Mouse (Mus musculus) myocyte (in vitro differentiated cells): ENCODE measurements around the gene Tmco1. TPM values are rescaled to one million over a fixed set of nuclear protein-coding genes. Genes with fewer than 3 reads are reported as not detected.

Experiments used
- H3K27me3 ChIP-seq: one replicate; pipeline ENCODE4 v1.6.1; 2011; ENCODE audit not compliant: control insufficient read depth, insufficient read depth, insufficient read length
- H3K36me3 ChIP-seq: one replicate; pipeline ENCODE4 v1.6.1; 2011; ENCODE audit not compliant: control insufficient read depth, insufficient read depth
- H3K4me2 ChIP-seq: one replicate; pipeline ENCODE4 v1.6.1; 2011; ENCODE audit warnings: low read depth, control low read depth
- H3K4me3 ChIP-seq: one replicate; pipeline ENCODE4 v1.5.1; 2011; ENCODE audit warnings: mild to moderate bottlenecking, control low read depth, moderate library complexity
- H3K79me2 ChIP-seq: one replicate; pipeline ENCODE4 v1.6.1; 2011; ENCODE audit not compliant: control insufficient read depth, insufficient read depth
- H3ac ChIP-seq: one replicate; pipeline ENCODE4 v1.6.1; 2011; ENCODE audit not compliant: control insufficient read depth, insufficient read length
- CEBPB ChIP-seq: IDR thresholded peaks from 2 replicates; pipeline ENCODE4 v1.6.1; 2011; ENCODE audit warnings: mild to moderate bottlenecking, moderate library complexity; ENCODE audit not compliant: poor library complexity, insufficient read depth, severe bottlenecking
- E2F4 ChIP-seq: IDR thresholded peaks from one replicate; pipeline ENCODE4 v1.6.1; 2011; ENCODE audit warnings: mild to moderate bottlenecking, control low read depth, moderate library complexity; ENCODE audit not compliant: insufficient read depth
- MAX ChIP-seq: IDR thresholded peaks from one replicate; pipeline ENCODE4 v1.6.1; 2011; ENCODE audit warnings: low read depth, mild to moderate bottlenecking, control low read depth
- MYOD1 ChIP-seq, 3 experiments: IDR thresholded peaks; one replicate each; pipeline ENCODE4 v1.6.1; 2011; ENCODE audit warnings: control low read depth in 2 of 3, low read depth in 2 of 3, mild to moderate bottlenecking in 2 of 3, moderate library complexity in 1 of 3; ENCODE audit not compliant: insufficient read length in 2 of 3, control insufficient read depth in 1 of 3
- MYOG ChIP-seq, 3 experiments: IDR thresholded peaks; one replicate each; pipeline ENCODE4 v1.6.1; 2011; ENCODE audit warnings: control low read depth in 2 of 3, low read depth in 2 of 3, mild to moderate bottlenecking in 2 of 3; ENCODE audit not compliant: insufficient read length in 2 of 3, control insufficient read depth in 1 of 3, insufficient read depth in 1 of 3
- POLR2A ChIP-seq: IDR thresholded peaks from one replicate; pipeline ENCODE4 v1.6.1; 2011; ENCODE audit warnings: low read depth, mild to moderate bottlenecking, control low read depth, moderate library complexity; ENCODE audit not compliant: insufficient read length
- POLR2AphosphoS2 ChIP-seq: IDR thresholded peaks from one replicate; pipeline ENCODE4 v1.6.1; 2011; ENCODE audit warnings: low read depth, control low read depth; ENCODE audit not compliant: insufficient read length
- REST ChIP-seq: IDR thresholded peaks from one replicate; pipeline ENCODE4 v1.6.1; 2011; ENCODE audit warnings: mild to moderate bottlenecking, control low read depth, moderate library complexity; ENCODE audit not compliant: insufficient read depth, insufficient read length
- SRF ChIP-seq: IDR thresholded peaks from one replicate; pipeline ENCODE4 v1.6.1; 2011; ENCODE audit warnings: low read depth; ENCODE audit not compliant: control insufficient read depth, insufficient read length
- TCF12 ChIP-seq: IDR thresholded peaks from one replicate; pipeline ENCODE4 v1.6.1; 2011; ENCODE audit warnings: mild to moderate bottlenecking, control low read depth; ENCODE audit not compliant: poor library complexity, insufficient read depth, severe bottlenecking
- TCF3 ChIP-seq: IDR thresholded peaks from one replicate; pipeline ENCODE4 v1.6.1; 2011; ENCODE audit warnings: low read depth, control low read depth; ENCODE audit not compliant: insufficient read length
- USF1 ChIP-seq: IDR thresholded peaks from one replicate; pipeline ENCODE4 v1.6.1; 2011; ENCODE audit warnings: low read depth, mild to moderate bottlenecking, control low read depth, moderate library complexity
- polyA plus RNA-seq: library from polyadenylated mRNA; unstranded; fragments of >200 nt; fragmentation: generic; extraction: Trizol; gene quantifications from one replicate; pipeline ENCODE4 v1.2.1, GENCODE M21; 2012; ENCODE audit warnings: missing spikeins

Gene Tmco1
- polyA plus RNA-seq, 1 experiment = 57.2 TPM

GRCm38 (mm10) chr1:167291610-167292009 lies 16.6 kb upstream of the Tmco1 start:
- H3K27me3 ChIP-seq = no peaks in the 10 kb centered on the region
- no peak overlapping the region for H3ac ChIP-seq
- H3K79me2 ChIP-seq = no peaks in the 10 kb centered on the region
- H3K4me3 ChIP-seq = no peak overlapping the region
- H3K36me3 ChIP-seq = no peaks in the 10 kb centered on the region
- no peak for TF ChIP-seq USF1
- no peak for TF ChIP-seq SRF
- no peak for TF ChIP-seq MYOG (IDR thresholded peaks at IDR 0.05; ENCODE audit: control insufficient read depth in 1 of 3, insufficient read depth in 1 of 3, insufficient read length in 2 of 3, low read depth in 2 of 3)
- no peak for TF ChIP-seq POLR2AphosphoS2
- no peak for TF ChIP-seq REST
- no peak for TF ChIP-seq E2F4
- no peak for TF ChIP-seq MAX
- no peak for TF ChIP-seq CEBPB
- no peak overlapping the region for H3K4me2 ChIP-seq

- no peak for TF ChIP-seq SRF
- no peak for TF ChIP-seq REST
- TF ChIP-seq POLR2A = no peak
- no peak for TF ChIP-seq TCF3
- no peak for TF ChIP-seq USF1
- no peak for TF ChIP-seq MYOD1 (IDR thresholded peaks at IDR 0.05; ENCODE audit: control insufficient read depth in 1 of 3, insufficient read length in 2 of 3, low read depth in 2 of 3)
- TF ChIP-seq POLR2AphosphoS2 = no peak
- Histone ChIP-seq H3K4me3 (no peak overlapping the region), H3K4me2 (no peak overlapping the region), H3K27me3 (no peaks in the 10 kb centered on the region), H3K36me3 (no peaks in the 10 kb centered on the region), H3K79me2 (no peaks in the 10 kb centered on the region), H3ac (no peak overlapping the region)
These were observed 15.7 kb upstream of the Tmco1 start for GRCm38 (mm10) chr1:167292447-167292846.

DNA sequence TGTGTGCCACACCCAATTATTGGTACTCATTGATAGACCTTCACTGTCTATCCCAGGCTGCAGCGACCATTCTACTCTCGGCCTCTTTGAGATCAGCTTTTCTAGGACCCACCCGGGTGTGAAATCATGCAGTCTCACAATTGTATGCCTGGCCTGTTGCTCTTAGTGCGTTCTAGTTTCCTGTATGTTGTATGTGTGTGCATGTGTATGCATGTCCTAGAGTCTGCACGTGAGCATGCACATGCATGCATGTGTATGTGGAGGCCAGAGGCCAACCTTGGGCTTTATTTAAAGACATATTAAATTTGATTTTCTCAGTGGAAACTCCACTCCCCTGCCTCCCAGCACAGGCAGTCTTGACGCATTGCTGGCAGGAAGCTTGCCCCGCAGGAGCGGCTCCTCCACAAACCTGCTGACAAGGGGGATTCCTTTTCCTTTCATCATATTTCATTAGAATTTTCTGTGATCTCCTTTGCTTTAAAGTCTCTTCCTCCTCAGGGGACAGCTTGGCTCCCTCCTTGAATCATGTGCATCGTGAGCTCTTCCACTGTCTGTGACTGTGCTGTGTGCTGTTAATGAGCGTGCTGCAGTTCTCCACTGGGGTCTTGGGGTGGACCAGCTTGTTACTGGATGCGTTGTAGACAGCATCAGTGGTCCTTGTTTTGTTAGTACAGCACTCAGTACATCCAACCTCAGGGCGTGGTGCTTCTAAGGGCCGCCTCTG lies 12.3 kb upstream of the Tmco1 start:
- Histone ChIP-seq H3K4me3 (no peak overlapping the region), H3ac (no peak overlapping the region), H3K36me3 (no peaks in the 10 kb centered on the region), H3K79me2 (no peaks in the 10 kb centered on the region), H3K27me3 (no peaks in the 10 kb centered on the region), H3K4me2 (no peak overlapping the region)
- TF ChIP-seq MYOD1 (IDR thresholded peaks at IDR 0.05; ENCODE audit: control insufficient read depth in 1 of 3, insufficient read length in 2 of 3, low read depth in 2 of 3) = no peak
- TF ChIP-seq MYOG (IDR thresholded peaks at IDR 0.05; ENCODE audit: control insufficient read depth in 1 of 3, insufficient read depth in 1 of 3, insufficient read length in 2 of 3, low read depth in 2 of 3) = no peak
- TF ChIP-seq TCF3 = no peak
- TF ChIP-seq SRF = no peak
- TF ChIP-seq E2F4 = no peak
- no peak for TF ChIP-seq TCF12
- no peak for TF ChIP-seq USF1
- no peak for TF ChIP-seq CEBPB
- no peak for TF ChIP-seq POLR2AphosphoS2
- no peak for TF ChIP-seq REST
- no peak for TF ChIP-seq POLR2A
- no peak for TF ChIP-seq MAX

DNA sequence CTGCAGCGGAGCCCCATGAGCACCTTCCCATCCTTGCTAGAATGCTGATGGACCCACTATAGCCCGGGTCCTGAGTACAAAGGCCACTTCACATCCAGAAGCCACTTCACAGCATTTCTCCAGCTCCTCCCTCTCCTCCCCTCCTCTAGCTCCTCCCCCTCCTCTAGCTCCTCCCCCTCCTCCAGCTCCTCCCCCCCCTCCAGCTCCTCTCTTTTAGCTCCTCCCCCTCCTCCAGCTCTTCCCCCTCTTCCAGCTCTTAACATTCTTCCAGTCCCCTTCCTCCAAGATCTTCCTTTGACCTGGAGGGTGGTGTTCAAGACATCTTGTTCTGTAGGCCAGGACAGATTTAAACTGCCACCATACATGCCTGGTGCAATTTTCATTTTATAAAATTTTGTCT lies 8.1 kb upstream of the Tmco1 start:
- TF ChIP-seq SRF (no peak), E2F4 (no peak)
- H3K4me2 ChIP-seq = no peak overlapping the region
- H3K79me2 ChIP-seq = no peaks in the 10 kb centered on the region

GRCm38 (mm10) chr1:167305501-167306137 lies 2.6 kb upstream of the Tmco1 start:
- Histone ChIP-seq H3K4me2 (no peak overlapping the region), H3K79me2 (peaks cover 21% of the 10 kb centered on the region), H3K27me3 (no peaks in the 10 kb centered on the region), H3K36me3 (no peaks in the 10 kb centered on the region), H3K4me3 (no peak overlapping the region), H3ac (no peak overlapping the region)
- peak; percentile 32 for TF ChIP-seq POLR2AphosphoS2
- TF ChIP-seq MYOD1 (IDR thresholded peaks at IDR 0.05; ENCODE audit: control insufficient read depth in 1 of 3, insufficient read length in 2 of 3, low read depth in 2 of 3) = peak in 1 of 3 experiments; percentile 22
- TF ChIP-seq SRF = no peak
- no peak for TF ChIP-seq POLR2A
- no peak for TF ChIP-seq USF1
- peak in 1 of 3 experiments; percentile 44 for TF ChIP-seq MYOG (IDR thresholded peaks at IDR 0.05; ENCODE audit: control insufficient read depth in 1 of 3, insufficient read depth in 1 of 3, insufficient read length in 2 of 3, low read depth in 2 of 3)

More for the DNA sequence above, 8.1 kb upstream of the Tmco1 start:
- H3K27me3 ChIP-seq = no peaks in the 10 kb centered on the region
- no peaks in the 10 kb centered on the region for H3K36me3 ChIP-seq
- no peak overlapping the region for H3K4me3 ChIP-seq
- no peak overlapping the region for H3ac ChIP-seq
